Mouse (Mus musculus): ENCODE results near the gene Stn1. TPM values are rescaled to one million over a fixed set of nuclear protein-coding genes. Genes with fewer than 3 reads are reported as not detected.

Stn1 gene
- polyA plus RNA-seq, 1 experiment, result 4.2 TPM

DNA sequence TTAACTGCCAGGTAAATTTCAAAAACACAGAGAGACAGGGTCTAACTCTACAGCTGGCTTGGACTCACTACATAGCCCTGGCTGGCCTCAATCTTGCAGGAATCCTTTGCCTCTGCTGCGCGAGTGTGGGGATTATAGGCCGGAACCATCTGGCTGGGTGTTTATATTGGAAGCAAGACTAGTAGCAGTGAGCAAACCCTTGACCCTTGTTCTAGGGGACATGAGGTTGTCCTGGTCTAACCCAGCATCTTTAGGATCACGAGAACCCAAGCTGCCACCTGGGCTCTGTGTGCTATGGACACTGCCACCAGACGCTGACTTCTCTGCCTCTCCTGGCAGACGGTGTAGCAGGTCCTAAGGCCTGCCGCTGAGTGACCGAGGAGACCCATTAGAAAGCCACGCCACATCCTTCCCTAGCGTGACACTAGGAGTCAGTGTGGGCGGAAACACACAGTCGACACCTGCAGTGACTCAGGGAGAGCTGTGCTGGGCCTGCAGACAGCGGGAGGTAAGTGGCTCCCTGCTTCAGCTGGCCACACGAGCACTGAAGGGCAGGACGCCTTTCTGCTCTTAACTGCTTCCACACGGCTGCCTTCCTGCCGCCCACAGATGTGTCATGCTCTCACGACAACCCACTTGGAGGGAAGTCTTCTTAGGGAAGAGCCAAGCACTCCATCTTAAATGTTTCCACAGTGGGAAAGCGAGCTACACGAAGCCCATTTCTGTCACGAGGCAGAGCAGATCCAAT is 10.9 kb downstream of the Stn1 start:
- Histone ChIP-seq H3K27ac (replicated peaks; ENCODE audit: low read depth, low read length) (no peak overlapping the region), H3K4me3 (ENCODE audit: insufficient read depth, low read depth, low read length) (no peak overlapping the region), H3K4me1 (ENCODE audit: control insufficient read depth, insufficient read depth, insufficient read length, low read length) (no peaks in the 10 kb centered on the region; the same call in 1 of the 2 replicates)

DNA sequence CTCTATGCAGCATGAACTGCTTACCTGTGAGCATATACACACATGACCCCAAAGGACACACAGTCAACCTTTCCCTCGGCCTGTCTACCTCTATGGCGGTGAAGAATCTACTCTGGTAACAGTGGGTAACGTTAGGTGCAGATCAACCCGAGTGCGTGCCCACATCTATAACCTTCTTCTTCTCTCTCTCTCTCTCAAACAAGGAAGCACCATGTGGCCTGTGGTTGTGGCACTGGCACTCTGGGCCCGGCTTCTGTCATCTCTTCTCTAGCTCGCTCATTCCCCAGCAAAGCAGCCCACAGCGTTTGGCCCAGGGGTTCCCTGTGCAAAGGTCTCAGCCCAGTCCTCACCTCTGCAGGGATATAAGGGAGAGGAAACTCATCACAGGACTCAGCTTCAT is 12.4 kb downstream of the Stn1 start:
- Histone ChIP-seq H3K4me1 (ENCODE audit: control insufficient read depth, insufficient read depth, insufficient read length, low read length) (no peaks in the 10 kb centered on the region; the same call in 1 of the 2 replicates), H3K4me3 (ENCODE audit: insufficient read depth, low read depth, low read length) (no peak overlapping the region), H3K27ac (replicated peaks; ENCODE audit: low read depth, low read length) (no peak overlapping the region)

- no peaks in the 10 kb centered on the region; the same call in 1 of the 2 replicates for H3K4me1 ChIP-seq (ENCODE audit: control insufficient read depth, insufficient read depth, insufficient read length, low read length)
- no peak overlapping the region for H3K27ac ChIP-seq (replicated peaks; ENCODE audit: low read depth, low read length)
- no peak overlapping the region for H3K4me3 ChIP-seq (ENCODE audit: insufficient read depth, low read depth, low read length)
Measured at GRCm38 (mm10) chr19:47521403-47521802, 15.9 kb downstream of the Stn1 start.

DNA sequence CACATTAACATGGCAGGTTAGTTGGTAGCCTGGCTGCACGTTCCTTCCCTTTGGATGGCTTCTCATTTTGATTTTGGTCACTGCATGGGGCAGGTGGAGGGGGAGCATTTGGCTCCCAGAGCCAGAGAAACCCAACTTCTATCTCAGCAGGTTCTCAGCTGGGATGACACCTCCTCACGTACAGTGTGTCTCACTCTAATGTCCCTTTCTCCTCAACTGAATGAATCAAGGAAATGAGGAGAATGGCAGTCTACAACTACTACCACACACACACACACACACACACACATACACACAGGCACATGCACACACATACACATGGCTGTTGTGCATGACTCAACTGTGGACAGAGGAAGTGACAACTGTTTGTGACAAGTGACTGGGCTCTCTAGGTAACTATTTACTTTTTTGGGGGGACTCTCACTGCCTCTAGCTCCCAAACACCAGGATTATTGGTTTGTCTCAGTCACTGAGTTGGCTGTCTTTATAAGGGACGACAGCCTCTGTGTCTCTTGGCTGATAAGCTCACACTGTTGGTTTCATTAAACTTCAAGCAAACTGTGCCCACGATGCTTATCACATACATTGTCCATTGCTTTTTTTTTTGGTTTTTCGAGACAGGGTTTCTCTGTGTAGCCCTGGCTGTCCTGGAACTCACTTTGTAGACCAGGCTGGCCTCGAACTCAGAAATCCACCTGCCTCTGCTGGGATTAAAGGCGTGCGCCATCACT is 18.0 kb downstream of the Stn1 start:
- Histone ChIP-seq H3K4me1 (ENCODE audit: control insufficient read depth, insufficient read depth, insufficient read length, low read length) (no peaks in the 10 kb centered on the region), H3K4me3 (ENCODE audit: insufficient read depth, low read depth, low read length) (no peak overlapping the region), H3K27ac (replicated peaks; ENCODE audit: low read depth, low read length) (no peak overlapping the region)

- Histone ChIP-seq H3K4me1 (ENCODE audit: control insufficient read depth, insufficient read depth, insufficient read length, low read length) (no peaks in the 10 kb centered on the region), H3K27ac (replicated peaks; ENCODE audit: low read depth, low read length) (no peak overlapping the region), H3K4me3 (ENCODE audit: insufficient read depth, low read depth, low read length) (no peak overlapping the region)
Measured at GRCm38 (mm10) chr19:47518475-47519162, 18.7 kb downstream of the Stn1 start.

GRCm38 (mm10) chr19:47517570-47517969 is 19.7 kb downstream of the Stn1 start:
- no peak overlapping the region for H3K27ac ChIP-seq (replicated peaks; ENCODE audit: low read depth, low read length)
- H3K4me3 ChIP-seq (ENCODE audit: insufficient read depth, low read depth, low read length), result no peak overlapping the region

DNA sequence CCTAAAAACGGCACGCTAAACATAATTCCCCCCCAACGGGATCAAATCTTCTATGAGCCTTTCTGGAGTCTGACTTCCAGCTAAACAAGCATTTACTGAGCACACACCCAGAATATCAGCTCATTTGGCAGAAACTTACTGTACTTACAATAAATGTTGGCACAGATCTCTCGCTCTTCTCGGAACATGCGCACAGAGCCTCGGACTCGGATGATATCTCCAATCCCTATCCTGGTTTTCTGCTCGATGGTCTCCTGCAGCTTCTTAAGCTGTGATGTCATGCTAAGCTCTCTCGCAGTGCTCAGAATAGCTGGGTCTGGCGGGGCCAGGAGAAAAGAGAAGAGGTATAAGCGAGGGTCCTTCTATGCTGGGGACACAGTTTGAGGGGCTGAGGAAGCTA is 20.4 kb downstream of the Stn1 start:
- no peak overlapping the region for H3K4me3 ChIP-seq (ENCODE audit: insufficient read depth, low read depth, low read length)
- H3K27ac ChIP-seq (replicated peaks; ENCODE audit: low read depth, low read length), result no peak overlapping the region
- peaks cover 6% of the 10 kb centered on the region; the same call in 1 of the 2 replicates for H3K4me1 ChIP-seq (ENCODE audit: control insufficient read depth, insufficient read depth, insufficient read length, low read length)

More at GRCm38 (mm10) chr19:47517570-47517969, 19.7 kb downstream of the Stn1 start:
- no peaks in the 10 kb centered on the region for H3K4me1 ChIP-seq (ENCODE audit: control insufficient read depth, insufficient read depth, insufficient read length, low read length)

DNA sequence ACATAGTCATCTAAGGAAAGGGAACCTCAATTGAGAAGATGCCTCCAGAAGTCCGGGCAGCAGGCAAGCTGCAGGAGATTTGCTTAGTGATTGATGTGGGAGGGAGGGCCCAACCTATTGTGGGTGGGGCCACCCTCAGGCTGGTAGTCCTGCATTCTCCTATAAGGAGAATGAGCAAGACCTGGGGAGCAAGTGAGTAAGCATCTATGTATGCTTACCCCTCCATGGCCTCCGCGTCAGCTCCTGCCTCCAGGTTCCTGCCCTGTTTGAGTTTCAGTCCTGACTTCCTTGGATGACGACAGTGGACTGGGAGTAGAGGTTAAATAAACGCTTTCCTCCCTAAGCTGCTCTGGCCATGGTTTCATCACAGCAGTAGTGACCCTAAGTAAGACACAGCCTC is 22.2 kb downstream of the Stn1 start:
- Histone ChIP-seq H3K4me1 (ENCODE audit: control insufficient read depth, insufficient read depth, insufficient read length, low read length) (peaks cover 9% of the 10 kb centered on the region; the same call in 1 of the 2 replicates), H3K4me3 (ENCODE audit: insufficient read depth, low read depth, low read length) (no peak overlapping the region), H3K27ac (replicated peaks; ENCODE audit: low read depth, low read length) (no peak overlapping the region)

DNA sequence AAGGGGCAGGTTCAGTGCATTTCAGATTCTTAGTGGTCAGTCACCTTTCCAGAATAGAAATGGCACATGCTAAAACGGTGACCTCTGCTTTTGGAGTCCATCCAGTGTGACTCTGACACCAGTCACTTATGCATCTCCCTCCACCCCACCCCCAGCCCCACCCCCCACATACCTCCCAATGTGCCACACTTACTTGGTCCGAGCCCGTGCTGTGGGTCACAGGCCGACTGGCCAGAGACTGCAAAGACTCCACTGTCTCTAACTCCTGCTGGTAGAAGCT is 23.7 kb downstream of the Stn1 start:
- H3K4me3 ChIP-seq (ENCODE audit: insufficient read depth, low read depth, low read length), result no peak overlapping the region

GRCm38 (mm10) chr19:47512794-47513617 is 24.3 kb downstream of the Stn1 start:
- Histone ChIP-seq H3K4me3 (ENCODE audit: insufficient read depth, low read depth, low read length) (no peak overlapping the region), H3K27ac (replicated peaks; ENCODE audit: low read depth, low read length) (no peak overlapping the region), H3K4me1 (ENCODE audit: control insufficient read depth, insufficient read depth, insufficient read length, low read length) (peaks cover 23% of the 10 kb centered on the region)

More for the DNA sequence above, 23.7 kb downstream of the Stn1 start:
- H3K27ac ChIP-seq (replicated peaks; ENCODE audit: low read depth, low read length), result no peak overlapping the region
- H3K4me1 ChIP-seq (ENCODE audit: control insufficient read depth, insufficient read depth, insufficient read length, low read length), result peaks cover 23% of the 10 kb centered on the region

- no peak overlapping the region for H3K4me3 ChIP-seq (ENCODE audit: insufficient read depth, low read depth, low read length)
- H3K4me1 ChIP-seq (ENCODE audit: control insufficient read depth, insufficient read depth, insufficient read length, low read length), result peaks cover 23% of the 10 kb centered on the region
- H3K27ac ChIP-seq (replicated peaks; ENCODE audit: low read depth, low read length), result peak overlapping the region; percentile 59
Measured at GRCm38 (mm10) chr19:47511958-47512357, 25.3 kb downstream of the Stn1 start.

GRCm38 (mm10) chr19:47511294-47511675 is 26.0 kb downstream of the Stn1 start:
- H3K4me1 ChIP-seq (ENCODE audit: control insufficient read depth, insufficient read depth, insufficient read length, low read length), result peaks cover 23% of the 10 kb centered on the region
- peak overlapping the region; percentile 14; the same call in 1 of the 2 replicates for H3K4me3 ChIP-seq (ENCODE audit: insufficient read depth, low read depth, low read length)
- H3K27ac ChIP-seq (replicated peaks; ENCODE audit: low read depth, low read length), result peak overlapping the region; percentile 90

DNA sequence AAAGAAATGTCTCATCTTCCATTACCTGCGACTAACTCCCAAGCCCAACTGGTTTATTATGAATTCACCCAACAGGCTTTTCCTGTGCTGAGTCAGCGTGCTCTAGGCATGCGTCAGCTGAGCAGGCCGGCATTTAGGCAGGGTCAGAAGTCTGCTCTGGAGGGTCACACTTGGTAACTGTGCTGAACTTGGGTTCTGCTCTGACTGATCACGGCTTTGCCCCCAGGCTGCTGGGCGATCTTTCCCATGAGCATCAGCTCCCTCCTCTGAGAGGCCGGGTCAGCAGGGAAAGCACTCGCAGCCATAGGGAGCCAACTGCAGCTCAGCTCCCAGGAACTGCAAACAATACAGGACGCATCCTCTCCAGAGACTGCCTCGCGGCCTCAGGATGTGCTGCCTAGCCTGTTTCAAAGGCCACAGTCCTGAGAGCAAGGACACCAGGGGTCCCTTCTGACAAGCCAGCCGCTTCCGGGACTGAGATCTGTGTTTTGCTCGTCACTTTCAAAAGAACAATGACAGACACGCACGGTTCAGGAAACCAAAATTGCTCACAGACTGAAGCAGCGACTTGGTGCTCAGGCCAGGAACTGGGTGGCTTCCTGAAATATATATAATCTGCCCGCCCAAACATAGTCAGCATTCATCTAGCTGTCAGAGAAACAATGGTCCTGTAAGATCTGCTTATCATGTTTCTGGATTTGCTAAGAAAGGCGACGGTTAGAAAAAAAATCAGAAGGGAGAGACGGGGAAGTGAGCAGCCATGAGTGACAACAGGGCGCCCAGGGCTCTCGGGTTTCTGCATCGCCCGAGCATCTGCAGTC is 26.6 kb downstream of the Stn1 start:
- peak overlapping the region; percentile 14; the same call in 1 of the 2 replicates for H3K4me3 ChIP-seq (ENCODE audit: insufficient read depth, low read depth, low read length)
- H3K4me1 ChIP-seq (ENCODE audit: control insufficient read depth, insufficient read depth, insufficient read length, low read length), result peaks cover 23% of the 10 kb centered on the region
- H3K27ac ChIP-seq (replicated peaks; ENCODE audit: low read depth, low read length), result peak overlapping the region; percentile 90

- H3K4me1 ChIP-seq (ENCODE audit: control insufficient read depth, insufficient read depth, insufficient read length, low read length), result peaks cover 23% of the 10 kb centered on the region
Measured at GRCm38 (mm10) chr19:47510135-47510472, 27.2 kb downstream of the Stn1 start.

More at GRCm38 (mm10) chr19:47510135-47510472, 27.2 kb downstream of the Stn1 start:
- Histone ChIP-seq H3K4me3 (ENCODE audit: insufficient read depth, low read depth, low read length) (no peak overlapping the region), H3K27ac (replicated peaks; ENCODE audit: low read depth, low read length) (peak overlapping the region; percentile 90)
